8 mouse cellular contexts compared by ENCODE assay signal in genomic region chr9:108579344-108579690, GRCm38 (mm10). TPM values are rescaled to one million over a fixed set of nuclear protein-coding genes. Genes with fewer than 3 reads are reported as not detected.
DNase-seq lines count a peak whose midpoint lies in the region; ATAC-seq lines count a peak whose summit lies in the region.

No protein-coding gene starts in this region.

- no peaks in the 10 kb centered on the region for H3K27me3 ChIP-seq in heart, embryonic 15.5 days
- no peaks in the 10 kb centered on the region for H3K27me3 ChIP-seq in forebrain, embryonic 16.5 days (replicated peaks; ENCODE audit: control insufficient read depth, insufficient read depth, low read length)
- H3K27me3 ChIP-seq in midbrain, embryonic 10.5 days (ENCODE audit: low read depth, poor library complexity, severe bottlenecking), result peaks cover 17% of the 10 kb centered on the region

- no peaks in the 10 kb centered on the region for H3K9me3 ChIP-seq in heart, embryonic 15.5 days (replicated peaks)
- H3K9me3 ChIP-seq in forebrain, embryonic 16.5 days (ENCODE audit: control insufficient read depth, low read length), result no peaks in the 10 kb centered on the region
- no peaks in the 10 kb centered on the region for H3K9me3 ChIP-seq in midbrain, embryonic 10.5 days (replicated peaks)

- WGBS in heart, embryonic 15.5 days, result 50% methylated on average over 5 of the region's 5 CpGs
- 66% methylated on average over 5 of the region's 5 CpGs for WGBS in forebrain, embryonic 16.5 days
- WGBS in midbrain, embryonic 10.5 days, result 58% methylated on average over 5 of the region's 5 CpGs

- peak overlapping the region; percentile 79 for H3K4me2 ChIP-seq in heart, embryonic 15.5 days
- peak overlapping the region; percentile 61 for H3K4me2 ChIP-seq in forebrain, embryonic 16.5 days (ENCODE audit: low read length)

- DNase-seq in heart, postnatal 10 days, result no peak
- DNase-seq in adipocyte (ENCODE audit: low spot score), result peak; percentile 67
- DNase-seq in midbrain, embryonic 10.5 days (ENCODE audit: low spot score), result no peak
- DNase-seq in layer of hippocampus, postnatal 25 days (ENCODE audit: extremely low spot score in 1 of 2, low spot score in 1 of 2), result no peak
- no peak for DNase-seq in embryo, embryonic 9.5 days (ENCODE audit: extremely low spot score)
- DNase-seq in frontal cortex, postnatal 25 days (ENCODE audit: low spot score in 2 of 2), result no peak

- intact Hi-C loops in heart, postnatal 10 days (cut with DNase I), result loop anchor here (5.0 kb wide), 1 partner anchor 68 kb away; the partner anchor contains the start of gene Arih2

- peaks cover 11% of the 10 kb centered on the region; the same call in 1 of the 2 replicates for H3K36me3 ChIP-seq in heart, embryonic 15.5 days
- H3K36me3 ChIP-seq in forebrain, embryonic 16.5 days (ENCODE audit: control insufficient read depth, insufficient read depth), result peaks cover 8% of the 10 kb centered on the region
- H3K36me3 ChIP-seq in midbrain, embryonic 10.5 days, result peaks cover 60% of the 10 kb centered on the region

- H3K4me3 ChIP-seq in heart, embryonic 15.5 days, result peak overlapping the region; percentile 80
- H3K4me3 ChIP-seq in forebrain, embryonic 16.5 days (replicated peaks; ENCODE audit: low read length), result peak overlapping the region; percentile 91; the same call in 1 of the 2 replicates
- H3K4me3 ChIP-seq in midbrain, embryonic 10.5 days, result peak overlapping the region; percentile 67

- H3K27ac ChIP-seq in heart, embryonic 15.5 days, result peak overlapping the region; percentile 95
- peak overlapping the region; percentile 85 for H3K27ac ChIP-seq in forebrain, embryonic 16.5 days (ENCODE audit: low read length)
- H3K27ac ChIP-seq in midbrain, embryonic 10.5 days (replicated peaks), result peak overlapping the region; percentile 96

- no peak for ATAC-seq in heart, embryonic 15.5 days (replicated peaks; ENCODE audit: insufficient number of reproducible peaks, insufficient read depth, low FRiP score, low read depth)
- no peak for ATAC-seq in forebrain, embryonic 16.5 days

- H3K4me1 ChIP-seq in heart, embryonic 15.5 days (replicated peaks), result peaks cover 54% of the 10 kb centered on the region
- H3K4me1 ChIP-seq in forebrain, embryonic 16.5 days (replicated peaks; ENCODE audit: control insufficient read depth, insufficient read depth, low read length), result peaks cover 37% of the 10 kb centered on the region
- H3K4me1 ChIP-seq in midbrain, embryonic 10.5 days, result peaks cover 53% of the 10 kb centered on the region

- peak overlapping the region; percentile 90 for H3K9ac ChIP-seq in heart, embryonic 15.5 days
- H3K9ac ChIP-seq in forebrain, embryonic 16.5 days (replicated peaks; ENCODE audit: low read depth, low read length), result peak overlapping the region; percentile 92

RNA-seq across cellular contexts. Expression of gene Wdr6, which starts 0.8 kb away (rescaled TPM):
- polyA plus RNA-seq in heart, embryonic 15.5 days (2015; fragmentation: Nextera tagmentation; extraction: Ambion mirVana), result 42.5 and 68.5 TPM in 2 replicates
- total RNA-seq in heart, postnatal 10 days (2021), result 10 to 100 TPM; 30.2 to 36.4 TPM
- 209 and 267 TPM in 2 replicates for polyA plus RNA-seq in forebrain, embryonic 16.5 days (2015; fragmentation: Nextera tagmentation; extraction: Ambion mirVana)
- 195 and 250 TPM in 2 replicates for polyA plus RNA-seq in midbrain, embryonic 10.5 days (2016; fragmentation: Nextera tagmentation; extraction: Ambion mirVana)
- 100 to 1,000 TPM; 116 to 134 TPM for total RNA-seq in layer of hippocampus, postnatal 25 days (2021)

RNA-seq across cellular contexts. Expression of gene Dalrd3, which starts 9.6 kb away (rescaled TPM):
- polyA plus RNA-seq in heart, embryonic 15.5 days (2015; fragmentation: Nextera tagmentation; extraction: Ambion mirVana), result 66.8 and 103 TPM in 2 replicates
- 10 to 100 TPM; 21.0 TPM for total RNA-seq in heart, postnatal 10 days (2021)
- polyA plus RNA-seq in forebrain, embryonic 16.5 days (2015; fragmentation: Nextera tagmentation; extraction: Ambion mirVana), result 258 and 296 TPM in 2 replicates
- 196 and 221 TPM in 2 replicates for polyA plus RNA-seq in midbrain, embryonic 10.5 days (2016; fragmentation: Nextera tagmentation; extraction: Ambion mirVana)
- total RNA-seq in layer of hippocampus, postnatal 25 days (2021), result 100 to 1,000 TPM in 1 of 2 experiments, 10 to 100 TPM in 1; 95.4 to 107 TPM

RNA-seq across cellular contexts. Expression of gene Ndufaf3, which starts 12.1 kb away (rescaled TPM):
- 52.6 and 55.4 TPM in 2 replicates for polyA plus RNA-seq in heart, embryonic 15.5 days (2015; fragmentation: Nextera tagmentation; extraction: Ambion mirVana)
- 10 to 100 TPM; 54.5 to 58.6 TPM for total RNA-seq in heart, postnatal 10 days (2021)
- 68.9 and 77.4 TPM in 2 replicates for polyA plus RNA-seq in forebrain, embryonic 16.5 days (2015; fragmentation: Nextera tagmentation; extraction: Ambion mirVana)
- 47.0 and 50.0 TPM in 2 replicates for polyA plus RNA-seq in midbrain, embryonic 10.5 days (2016; fragmentation: Nextera tagmentation; extraction: Ambion mirVana)
- 10 to 100 TPM; 54.3 to 70.4 TPM for total RNA-seq in layer of hippocampus, postnatal 25 days (2021)

RNA-seq across cellular contexts. Expression of gene P4htm, which starts 18.1 kb away (rescaled TPM):
- 18.6 and 20.9 TPM in 2 replicates for polyA plus RNA-seq in heart, embryonic 15.5 days (2015; fragmentation: Nextera tagmentation; extraction: Ambion mirVana)
- 10 to 100 TPM; 12.7 to 15.1 TPM for total RNA-seq in heart, postnatal 10 days (2021)
- polyA plus RNA-seq in forebrain, embryonic 16.5 days (2015; fragmentation: Nextera tagmentation; extraction: Ambion mirVana), result 21.9 and 23.6 TPM in 2 replicates
- polyA plus RNA-seq in midbrain, embryonic 10.5 days (2016; fragmentation: Nextera tagmentation; extraction: Ambion mirVana), result 13.8 and 14.7 TPM in 2 replicates
- total RNA-seq in layer of hippocampus, postnatal 25 days (2021), result 10 to 100 TPM; 92.0 to 97.8 TPM

RNA-seq across cellular contexts. Expression of gene Impdh2, which starts 19.2 kb away (rescaled TPM):
- 81.6 and 97.3 TPM in 2 replicates for polyA plus RNA-seq in heart, embryonic 15.5 days (2015; fragmentation: Nextera tagmentation; extraction: Ambion mirVana)
- 10 to 100 TPM; 62.3 to 70.0 TPM for total RNA-seq in heart, postnatal 10 days (2021)
- polyA plus RNA-seq in forebrain, embryonic 16.5 days (2015; fragmentation: Nextera tagmentation; extraction: Ambion mirVana), result 118 and 128 TPM in 2 replicates
- polyA plus RNA-seq in midbrain, embryonic 10.5 days (2016; fragmentation: Nextera tagmentation; extraction: Ambion mirVana), result 202 and 239 TPM in 2 replicates
- total RNA-seq in layer of hippocampus, postnatal 25 days (2021), result 10 to 100 TPM; 60.1 to 62.8 TPM
